Mouse (Mus musculus) kidney, adult 2 months (tissue): ENCODE data around the gene Vti1a.

Experiments used
- CTCF ChIP-seq: fragments of 200-500 bp; conservative IDR thresholded peaks from 2 replicates; pipeline ENCODE4 v1.5.1; 2011; ENCODE audit warnings: low read depth, mild to moderate bottlenecking, control low read depth, low read length, moderate library complexity, mixed read lengths; ENCODE audit not compliant: insufficient read depth, insufficient read length
- POLR2A ChIP-seq: fragments of 200-500 bp; IDR thresholded peaks from one replicate; pipeline ENCODE4 v1.6.1; 2011; ENCODE audit warnings: low read depth, low read length, control low read depth

DNA sequence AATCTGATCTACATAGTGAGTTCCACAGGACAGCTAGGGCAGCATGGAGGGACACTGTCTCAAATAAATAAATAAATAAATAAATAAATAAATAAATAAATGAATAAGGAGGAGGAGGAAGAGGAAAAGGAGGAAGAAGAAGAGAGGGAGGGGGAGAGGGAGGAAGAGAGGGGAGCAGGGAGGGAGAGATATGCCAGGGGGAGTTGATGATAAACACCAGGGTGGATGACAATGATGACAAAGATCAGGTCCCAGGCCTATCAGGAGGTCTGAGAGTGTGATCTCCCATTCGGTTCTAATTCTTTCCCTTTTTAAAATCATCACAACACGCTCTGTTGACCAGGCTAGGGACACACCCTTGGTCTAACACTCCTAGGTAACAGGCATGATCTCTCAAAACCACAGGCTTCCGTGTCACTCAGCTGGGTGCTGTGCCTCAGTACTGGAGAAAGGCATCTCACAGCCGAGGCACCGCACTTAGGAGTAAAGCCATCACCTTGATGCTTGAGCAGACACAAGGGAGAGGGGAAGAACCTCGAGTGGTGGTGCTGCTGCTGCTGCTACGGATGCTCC lies 336.7 kb downstream of the Vti1a start:
- no peak for TF ChIP-seq POLR2A
- TF ChIP-seq CTCF, result no peak
